Mouse (Mus musculus) lung, adult 2 months (tissue): ENCODE data around the gene Dnali1.

ENCODE experiments used
- CTCF ChIP-seq: fragments of 200-500 bp; IDR thresholded peaks from 2 replicates; pipeline ENCODE4 v1.5.1; 2011; ENCODE audit warnings: mild to moderate bottlenecking, low read length, control low read depth; ENCODE audit not compliant: insufficient read depth
- POLR2A ChIP-seq: fragments of 200-500 bp; IDR thresholded peaks from 2 replicates; pipeline ENCODE4 v1.6.1; 2011; ENCODE audit warnings: low read depth, mild to moderate bottlenecking, control low read depth, low read length, borderline replicate concordance; ENCODE audit errors: extremely low read depth

GRCm38 (mm10) chr4:125007460-125007859 lies 58.0 kb downstream of the Dnali1 start:
- TF ChIP-seq CTCF: no peak
- no peak for TF ChIP-seq POLR2A
